Mouse (Mus musculus) monocyte, adult 2 months (primary cell): ENCODE measurements around the gene Olfr544.
A peak's percentile ranks its signal among the peaks of the same experiment; 100 is the strongest.

Source experiments
- DNase-seq, 2 experiments: peaks; one replicate each; pipeline ENCODE4 v3.0.0; 2022; ENCODE audit warnings: low spot score in 2 of 2, low read depth in 1 of 2

Olfr544 gene

DNA sequence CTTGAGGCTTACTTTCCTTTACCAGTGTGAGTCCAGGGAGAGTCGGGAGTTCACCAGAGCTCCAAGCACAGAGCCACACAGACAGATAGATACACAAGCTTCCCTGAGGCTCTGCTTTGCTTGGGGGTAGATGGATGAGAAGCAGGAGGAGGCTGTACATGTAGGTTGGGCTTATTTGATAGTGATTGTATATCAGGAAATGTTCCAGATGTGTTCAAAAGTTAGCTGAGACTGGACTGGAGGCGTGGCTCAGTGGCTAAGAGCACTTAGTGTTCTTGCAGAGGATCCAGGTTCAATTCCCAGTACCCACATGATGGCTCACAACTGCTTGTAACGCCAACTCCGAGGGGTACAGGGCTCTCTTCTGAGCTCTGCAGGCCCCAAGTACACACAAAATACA is 9.7 kb downstream of the Olfr544 start:
- DNase-seq: no peak

DNA sequence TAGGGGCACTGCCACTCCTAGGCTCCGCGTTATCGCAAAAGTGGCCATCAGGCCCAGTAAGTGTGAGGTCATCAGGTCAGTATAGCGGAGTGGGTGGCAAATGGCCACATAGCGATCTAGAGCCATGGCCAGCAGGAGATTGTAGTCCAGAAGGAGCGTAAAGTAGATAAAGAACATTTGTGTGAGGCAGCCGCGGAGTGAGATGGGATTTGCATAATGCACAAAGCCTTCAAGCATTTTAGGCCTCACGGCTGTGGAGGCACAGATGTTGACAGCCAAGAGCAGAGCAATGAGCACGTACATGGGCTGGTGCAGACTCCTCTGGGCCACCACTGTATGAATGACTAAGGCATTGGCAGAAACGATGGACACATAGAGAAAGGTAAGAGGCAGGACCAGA is 10.7 kb downstream of the Olfr544 start:
- DNase-seq: no peak

DNA sequence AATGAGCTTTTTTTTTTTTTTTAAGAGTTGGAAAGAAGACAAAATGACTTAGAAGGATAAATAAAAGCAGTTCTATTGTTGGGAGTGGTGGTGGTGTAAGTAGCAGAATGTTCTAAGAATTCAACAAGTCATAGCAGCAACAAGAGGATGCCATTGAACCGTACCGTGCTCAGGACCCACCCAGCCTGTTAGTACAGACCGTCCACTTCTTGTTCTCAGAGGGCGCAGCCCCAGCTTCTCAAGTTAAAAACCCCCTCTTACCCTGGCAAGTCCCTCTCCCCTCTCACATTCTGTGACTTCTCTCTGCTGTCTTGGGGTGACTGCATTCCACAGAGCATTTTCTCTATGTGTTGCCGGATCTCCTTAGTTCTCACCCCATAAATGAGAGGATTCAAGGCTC is 11.5 kb downstream of the Olfr544 start:
- DNase-seq: no peak

GRCm38 (mm10) chr7:102472675-102473074 is 15.4 kb downstream of the Olfr544 start:
- no peak for DNase-seq

DNA sequence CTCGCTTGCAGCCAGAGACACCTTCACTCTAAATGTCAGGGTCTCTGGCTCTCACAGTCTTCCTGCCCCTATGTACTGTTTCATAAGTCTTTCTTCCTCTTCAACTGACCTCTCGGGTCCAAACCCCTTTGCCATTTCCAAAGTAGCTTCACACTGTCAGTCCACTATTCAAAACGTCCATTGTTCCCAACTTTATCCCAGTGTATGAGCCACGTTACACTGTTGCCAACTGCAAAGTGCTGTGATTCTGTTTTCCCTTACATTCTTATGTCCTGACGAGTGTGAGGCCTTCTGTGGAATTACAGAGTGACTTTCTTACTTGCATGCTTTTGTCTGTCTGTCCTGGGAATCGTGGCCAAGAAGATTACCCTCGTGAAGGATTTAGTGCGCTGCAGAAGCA is 20.5 kb downstream of the Olfr544 start:
- no peak for DNase-seq

GRCm38 (mm10) chr7:102458618-102459380 is 29.3 kb downstream of the Olfr544 start:
- no peak for DNase-seq

DNA sequence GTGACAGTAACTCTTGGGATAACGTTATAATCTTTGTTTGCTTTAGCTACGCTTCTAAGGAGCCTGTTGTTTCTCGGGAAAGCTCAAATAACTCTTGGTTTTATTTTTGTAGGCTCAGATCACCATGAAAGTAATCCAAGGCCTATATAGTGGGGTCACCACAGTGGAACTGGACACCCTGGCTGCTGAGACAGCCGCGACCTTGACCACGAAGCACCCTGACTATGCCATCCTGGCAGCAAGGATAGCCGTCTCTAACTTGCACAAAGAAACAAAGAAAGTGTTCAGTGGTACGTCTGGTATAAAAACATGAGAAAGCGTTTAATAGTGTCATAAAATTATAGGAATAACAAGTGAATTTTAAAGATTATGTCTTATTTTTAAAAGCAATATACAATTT is 41.7 kb downstream of the Olfr544 start:
- no peak for DNase-seq

- no peak for DNase-seq
Measured at GRCm38 (mm10) chr7:102444301-102444700, 43.8 kb downstream of the Olfr544 start.

DNA sequence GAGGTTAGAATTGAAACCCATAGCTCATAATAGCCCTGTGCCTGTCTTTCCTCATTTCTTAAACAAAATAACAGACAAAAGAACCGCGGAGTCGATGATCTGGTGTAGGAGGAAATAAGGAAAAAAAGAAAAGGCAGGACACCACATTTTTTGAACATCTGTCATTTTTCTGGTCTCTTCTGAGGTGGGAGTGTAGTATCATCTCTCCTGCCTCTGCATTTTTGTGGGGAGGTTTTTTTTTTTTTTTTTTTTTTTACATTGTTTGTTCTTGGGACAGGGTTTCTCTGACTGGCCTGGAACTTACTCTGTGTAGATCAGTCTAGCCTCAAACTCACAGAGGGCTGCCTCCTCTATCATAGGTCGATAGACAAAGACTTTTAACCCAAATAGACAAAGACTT is 45.7 kb downstream of the Olfr544 start:
- no peak for DNase-seq

DNA sequence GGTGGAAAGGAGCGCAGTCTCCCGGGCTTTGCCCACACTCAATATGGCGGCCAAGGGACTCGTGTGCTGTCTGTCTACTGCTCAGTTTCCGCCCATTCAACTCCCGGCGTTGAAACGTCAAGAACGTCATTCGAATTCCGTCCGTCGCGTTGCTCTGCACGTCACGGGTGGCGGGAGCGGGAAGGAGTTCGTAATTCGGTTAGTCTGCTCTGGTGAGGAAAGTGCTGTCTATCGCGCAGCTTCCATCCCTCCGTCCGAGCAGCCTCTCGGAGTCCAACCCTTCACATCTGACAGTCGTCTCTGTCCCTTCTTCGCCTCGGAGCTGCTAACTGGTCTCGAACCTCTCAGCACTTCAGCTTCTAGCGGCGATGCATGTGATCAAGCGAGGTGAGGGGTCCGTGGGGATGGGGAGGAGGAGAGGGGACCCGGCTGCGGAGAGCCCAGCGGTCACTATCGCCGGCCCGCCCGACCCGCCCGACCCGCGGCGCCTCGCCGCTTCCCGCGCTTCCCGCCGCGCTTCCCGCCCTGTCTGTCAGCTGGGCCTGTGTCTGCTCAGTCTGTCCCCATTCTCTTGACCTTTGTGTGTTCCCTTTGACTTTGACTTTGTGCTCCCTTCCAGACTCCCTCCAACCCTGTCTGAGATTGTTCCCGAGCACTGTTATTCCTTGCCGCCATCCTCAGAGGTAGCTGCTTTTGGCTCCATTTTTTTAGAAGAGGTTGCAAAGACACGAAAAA is 46.3 kb downstream of the Olfr544 start, which contains the start of gene Rrm1:
Gene Rrm1 (plus strand): TSS at position 39 of the 735 bp plus-strand sequence.
- DNase-seq: peak; percentile 87 to 92

GRCm38 (mm10) chr7:102440822-102441656 is 47.1 kb downstream of the Olfr544 start:
- DNase-seq: no peak

- no peak for DNase-seq
Measured at GRCm38 (mm10) chr7:102434344-102434743, 53.8 kb downstream of the Olfr544 start.
